In genomic region chr6:108709471-108710231, GRCm38 (mm10) we compare ENCODE assay signal across 8 mouse cellular contexts. TPM values are rescaled to one million over a fixed set of nuclear protein-coding genes. Genes with fewer than 3 reads are reported as not detected.
DNase-seq lines count a peak whose midpoint lies in the region; ATAC-seq and TF ChIP-seq lines count a peak whose summit lies in the region.

No protein-coding gene starts in this region.

- peak; percentile 86 for TF ChIP-seq CTCF in forebrain, postnatal 0 days (IDR thresholded peaks at IDR 0.05; ENCODE audit: low read depth)

- H3K27me3 ChIP-seq in forebrain, postnatal 0 days (ENCODE audit: insufficient read depth, low read length) = no peaks in the 10 kb centered on the region; the same call in 1 of the 2 replicates
- peaks cover 10% of the 10 kb centered on the region for H3K27me3 ChIP-seq in liver, embryonic 16.5 days (ENCODE audit: control insufficient read depth, insufficient read depth, low read depth, low read length)
- 0 out of 2 replicates have a peak, but pooled peaks cover 4% of the 10 kb centered on the region for H3K27me3 ChIP-seq in neural tube, embryonic 13.5 days

- H3K4me3 ChIP-seq in ES-E14 (ENCODE audit: insufficient read depth in 1 of 2, low read depth in 1 of 2, low read length in 2 of 2, poor library complexity in 1 of 2, severe bottlenecking in 1 of 2) = peak overlapping the region; percentile 39 to 50; a peak in 3 of 4 replicates
- H3K4me3 ChIP-seq in forebrain, postnatal 0 days (ENCODE audit: low read depth, low read length) = peak overlapping the region; percentile 42
- H3K4me3 ChIP-seq in liver, embryonic 16.5 days (ENCODE audit: low read depth, low read length) = peak overlapping the region; percentile 19; the same call in 1 of the 2 replicates
- H3K4me3 ChIP-seq in neural tube, embryonic 13.5 days = peak overlapping the region; percentile 47

- no peaks in the 10 kb centered on the region for H3K36me3 ChIP-seq in ES-E14 (ENCODE audit: control insufficient read depth, insufficient read depth, low read length, poor library complexity, severe bottlenecking)
- H3K36me3 ChIP-seq in forebrain, postnatal 0 days (ENCODE audit: insufficient read depth) = no peaks in the 10 kb centered on the region
- no peaks in the 10 kb centered on the region for H3K36me3 ChIP-seq in liver, embryonic 16.5 days (ENCODE audit: control insufficient read depth, insufficient read depth)
- H3K36me3 ChIP-seq in neural tube, embryonic 13.5 days = no peaks in the 10 kb centered on the region

- 2% methylated on average over 29 of the region's 29 CpGs for WGBS in forebrain, postnatal 0 days
- under 1% methylated on average over 29 of the region's 29 CpGs for WGBS in liver, embryonic 16.5 days (ENCODE audit: insufficient replicate concordance)
- under 1% methylated on average over 29 of the region's 29 CpGs for WGBS in neural tube, embryonic 13.5 days

- peak overlapping the region; percentile 68 for H3K9ac ChIP-seq in ES-E14 (ENCODE audit: insufficient read depth, low read depth, low read length, poor library complexity, severe bottlenecking)
- peak overlapping the region; percentile 65 for H3K9ac ChIP-seq in forebrain, postnatal 0 days
- H3K9ac ChIP-seq in liver, embryonic 16.5 days (ENCODE audit: low read depth, low read length) = no peak overlapping the region
- peak overlapping the region; percentile 65 for H3K9ac ChIP-seq in neural tube, embryonic 13.5 days

- H3K4me2 ChIP-seq in forebrain, postnatal 0 days (ENCODE audit: low read depth) = peak overlapping the region; percentile 93
- H3K4me2 ChIP-seq in liver, embryonic 16.5 days (ENCODE audit: low read depth, low read length) = peak overlapping the region; percentile 54
- H3K4me2 ChIP-seq in neural tube, embryonic 13.5 days = peak overlapping the region; percentile 95

- H3K27ac ChIP-seq in ES-E14 (ENCODE audit: insufficient read depth, low read depth, low read length, poor library complexity, severe bottlenecking) = peak overlapping the region; percentile 79
- peak overlapping the region; percentile 66 for H3K27ac ChIP-seq in forebrain, postnatal 0 days (ENCODE audit: low read depth, low read length)
- no peak overlapping the region for H3K27ac ChIP-seq in liver, embryonic 16.5 days (ENCODE audit: low read length)
- H3K27ac ChIP-seq in neural tube, embryonic 13.5 days (replicated peaks) = peak overlapping the region; percentile 62; the same call in 1 of the 2 replicates

- intact Hi-C loops in heart, postnatal 36 days (cut with DNase I) = loop anchor here (1.0 to 10.0 kb wide), 6 partner anchors 48 to 615 kb away; no protein-coding TSS in a partner anchor

- DNase-seq in ES-E14 (ENCODE audit: low read depth, low spot score) = peak; percentile 95
- DNase-seq in cerebellum, adult 18-20 months = peak; percentile 83 to 87
- DNase-seq in forebrain, postnatal 0 days = peak; percentile 84
- DNase-seq in heart, postnatal 36 days = peak; percentile 75 to 85
- DNase-seq in layer of hippocampus, adult 11-12 months (ENCODE audit: low spot score) = peak; percentile 82
- DNase-seq in testis, postnatal 14 days (ENCODE audit: low spot score) = peak; percentile 65

- H3K9me3 ChIP-seq in ES-E14 (ENCODE audit: control insufficient read depth, insufficient read depth, low read depth, low read length) = no peaks in the 10 kb centered on the region
- no peaks in the 10 kb centered on the region for H3K9me3 ChIP-seq in forebrain, postnatal 0 days (ENCODE audit: low read length)
- no peaks in the 10 kb centered on the region for H3K9me3 ChIP-seq in liver, embryonic 16.5 days (replicated peaks; ENCODE audit: control insufficient read depth, low read length)
- H3K9me3 ChIP-seq in neural tube, embryonic 13.5 days = no peaks in the 10 kb centered on the region

- ATAC-seq in forebrain, postnatal 0 days = peak; percentile 93
- peak; percentile 70 for ATAC-seq in liver, embryonic 16.5 days (ENCODE audit: low read depth)
- ATAC-seq in neural tube, embryonic 13.5 days (ENCODE audit: low read depth) = peak; percentile 95

- in situ Hi-C loops in ES-E14 (cut with MboI; ENCODE audit: low sequenced_read_pairs in 2 of 2, unreplicated experiment in 2 of 2) = loop anchor here in 1 of 2 experiments (25.0 kb wide), 1 partner anchor 272 kb away; no protein-coding TSS in a partner anchor

- H3K4me1 ChIP-seq in ES-E14 (ENCODE audit: control insufficient read depth in 2 of 2, insufficient read depth in 2 of 2, low read length in 2 of 2, poor library complexity in 1 of 2) = peaks cover 0 to 7% of the 10 kb centered on the region in 2 experiments; a peak in 2 of 4 replicates
- H3K4me1 ChIP-seq in forebrain, postnatal 0 days (ENCODE audit: insufficient read depth) = no peaks in the 10 kb centered on the region
- peaks cover under 1% of the 10 kb centered on the region; the same call in 1 of the 2 replicates for H3K4me1 ChIP-seq in liver, embryonic 16.5 days (ENCODE audit: control insufficient read depth, low read depth, low read length)
- H3K4me1 ChIP-seq in neural tube, embryonic 13.5 days (replicated peaks) = peaks cover 12% of the 10 kb centered on the region

TF ChIP-seq in ES-E14, 5 proteins besides CTCF, POLR2A, EP300 and RAD21:
- TF ChIP-seq MAFK (IDR thresholded peaks at IDR 0.05; ENCODE audit: insufficient read depth, low read depth, low read length) (no peak), CHD2 (IDR thresholded peaks at IDR 0.05; ENCODE audit: low read depth, low read length) (no peak), ZC3H11A (IDR thresholded peaks at IDR 0.05; ENCODE audit: borderline replicate concordance, low read depth, low read length) (peak; percentile 62; the same call in 1 of the 2 replicates), HCFC1 (IDR thresholded peaks at IDR 0.05; ENCODE audit: borderline replicate concordance, insufficient read depth, low read length) (0 out of 2 replicates have a peak, but pooled peaks have one; percentile 11), ZNF384 (IDR thresholded peaks at IDR 0.05; ENCODE audit: low read depth, low read length) (no peak)

RNA-seq across cellular contexts. Expression of gene Bhlhe40, which starts 49.2 kb away (rescaled TPM):
- total RNA-seq in ES-E14 (2012; rRNA removed) = 13.0 and 15.8 TPM in 2 replicates
- 8.3 and 15.9 TPM in 2 replicates for total RNA-seq in forebrain, postnatal 0 days (2014; rRNA removed)
- 10.2 and 11.1 TPM in 2 replicates for polyA plus RNA-seq in forebrain, postnatal 0 days (2015; fragmentation: Nextera tagmentation; extraction: Ambion mirVana)
- 10 to 100 TPM; 43.8 to 61.4 TPM for total RNA-seq in heart, postnatal 36 days (2021)
- polyA plus RNA-seq in liver, embryonic 16.5 days (2015; fragmentation: Nextera tagmentation; extraction: Ambion mirVana) = 17.9 and 21.3 TPM in 2 replicates
- 2.8 and 5.4 TPM in 2 replicates for polyA plus RNA-seq in neural tube, embryonic 13.5 days (2015; fragmentation: Nextera tagmentation; extraction: Ambion mirVana)
